8 mouse cellular contexts compared by ENCODE assay signal in the genomic region with DNA sequence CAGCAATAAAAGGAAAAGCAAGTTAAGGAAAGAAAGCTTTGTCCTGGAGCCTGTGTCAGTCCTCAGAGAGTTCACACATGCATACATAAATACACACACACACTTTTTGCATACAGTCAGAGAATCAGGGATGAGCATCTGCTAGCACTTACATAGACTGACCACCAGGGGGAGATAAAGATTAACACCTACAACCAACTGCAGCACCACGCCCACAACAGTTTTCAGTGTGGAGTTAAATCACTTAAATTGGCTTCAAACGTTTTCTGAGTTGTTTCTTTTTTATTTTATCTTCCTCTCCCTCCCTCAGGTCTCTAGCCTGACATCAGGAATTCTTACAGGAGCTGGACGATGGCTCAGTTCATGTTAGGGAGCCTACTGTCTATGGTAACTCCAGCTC. TPM values are rescaled to one million over a fixed set of nuclear protein-coding genes. Genes with fewer than 3 reads are reported as not detected.
A peak's percentile ranks its signal among the peaks of the same experiment; 100 is the strongest.
DNase-seq lines count a peak whose midpoint lies in the region; ATAC-seq and TF ChIP-seq lines count a peak whose summit lies in the region.

No protein-coding gene starts in this region.

- peak; percentile 87 for TF ChIP-seq CTCF in layer of hippocampus, adult 2 months (conservative IDR thresholded peaks at IDR 0.05)

- H3K4me3 ChIP-seq in layer of hippocampus, adult 2 months: no peak overlapping the region

- H3K27ac ChIP-seq in layer of hippocampus, adult 2 months: no peak overlapping the region

- DNase-seq in adrenal gland, postnatal 14 days: peak; percentile 42
- DNase-seq in adrenal gland, postnatal 10 days: no peak
- DNase-seq in layer of hippocampus, adult 2 months (ENCODE audit: low spot score in 2 of 2): peak; percentile 35 to 52
- no peak for DNase-seq in layer of hippocampus, postnatal 36 days
- DNase-seq in Muller cell, postnatal 12 days (ENCODE audit: inconsistent ontology term): peak; percentile 19
- peak; percentile 79 for DNase-seq in naive thymus-derived CD4-positive, alpha-beta T cell, adult 2 months (ENCODE audit: low read depth)
- DNase-seq in urinary bladder, adult 2 months (ENCODE audit: low spot score): no peak

- peak; percentile 75 to 86 for ATAC-seq in hematopoietic stem cell, adult 5-6 weeks (replicated peaks in 1 of 2; ENCODE audit: insufficient read depth in 1 of 2, low FRiP score in 2 of 2, low TSS enrichment in 1 of 2, low read depth in 1 of 2, poor library complexity in 2 of 2, severe bottlenecking in 2 of 2)

RNA-seq across cellular contexts. Expression of a gene that starts 8.7 kb away (rescaled TPM):
- total RNA-seq in adrenal gland, postnatal 14 days (2021): not detected in 2 replicates
- not detected for total RNA-seq in adrenal gland, postnatal 10 days (2021)
- total RNA-seq in layer of hippocampus, adult 2 months (2021): not detected
- total RNA-seq in layer of hippocampus, postnatal 36 days (2021): not detected
- not detected in 2 replicates for total RNA-seq in hematopoietic stem cell, adult 5-6 weeks (2017)
- polyA plus RNA-seq in urinary bladder, adult 2 months (2012; rRNA removed): not detected in 2 replicates

RNA-seq across cellular contexts. Expression of a gene that starts 18.7 kb away (rescaled TPM):
- 15.0 and 17.2 TPM in 2 replicates for total RNA-seq in adrenal gland, postnatal 14 days (2021)
- 10 to 100 TPM; 15.7 to 19.1 TPM for total RNA-seq in adrenal gland, postnatal 10 days (2021)
- 10 to 100 TPM; 11.4 to 11.5 TPM for total RNA-seq in layer of hippocampus, adult 2 months (2021)
- 10 to 100 TPM; 12.8 to 16.2 TPM for total RNA-seq in layer of hippocampus, postnatal 36 days (2021)
- total RNA-seq in hematopoietic stem cell, adult 5-6 weeks (2017): 0.69 and 4.6 TPM in 2 replicates
- polyA plus RNA-seq in urinary bladder, adult 2 months (2012; rRNA removed): 0.47 and 0.52 TPM in 2 replicates

RNA-seq across cellular contexts. Expression of a gene that starts 19.4 kb away (rescaled TPM):
- 25.4 and 31.6 TPM in 2 replicates for total RNA-seq in adrenal gland, postnatal 14 days (2021)
- total RNA-seq in adrenal gland, postnatal 10 days (2021): 10 to 100 TPM; 12.7 to 15.4 TPM
- not detected for total RNA-seq in layer of hippocampus, adult 2 months (2021)
- total RNA-seq in layer of hippocampus, postnatal 36 days (2021): under 1 TPM in 1 of 2 experiments, not detected in 1; 0.25 TPM
- not detected in 2 replicates for total RNA-seq in hematopoietic stem cell, adult 5-6 weeks (2017)
- not detected in 2 replicates for polyA plus RNA-seq in urinary bladder, adult 2 months (2012; rRNA removed)

RNA-seq across cellular contexts. Expression of a gene that starts 19.6 kb away (rescaled TPM):
- 141 and 150 TPM in 2 replicates for total RNA-seq in adrenal gland, postnatal 14 days (2021)
- 100 to 1,000 TPM; 135 to 143 TPM for total RNA-seq in adrenal gland, postnatal 10 days (2021)
- total RNA-seq in layer of hippocampus, adult 2 months (2021): 10 to 100 TPM; 51.1 to 55.8 TPM
- total RNA-seq in layer of hippocampus, postnatal 36 days (2021): 10 to 100 TPM; 55.7 to 61.4 TPM
- 19.9 and 28.1 TPM in 2 replicates for total RNA-seq in hematopoietic stem cell, adult 5-6 weeks (2017)
- polyA plus RNA-seq in urinary bladder, adult 2 months (2012; rRNA removed): 57.6 and 63.7 TPM in 2 replicates

RNA-seq across cellular contexts. Expression of a gene that starts 39.8 kb away (rescaled TPM):
- 1.0 and 2.0 TPM in 2 replicates for total RNA-seq in adrenal gland, postnatal 14 days (2021)
- total RNA-seq in adrenal gland, postnatal 10 days (2021): under 1 TPM; 0.36 to 0.51 TPM
- total RNA-seq in layer of hippocampus, adult 2 months (2021): not detected
- not detected for total RNA-seq in layer of hippocampus, postnatal 36 days (2021)
- not detected in 2 replicates for total RNA-seq in hematopoietic stem cell, adult 5-6 weeks (2017)
- polyA plus RNA-seq in urinary bladder, adult 2 months (2012; rRNA removed): not detected in 2 replicates

Comparison
In these comparisons a context has a peak if more than half of its experiments do, and no peak if none do; other contexts are left out.
1. DNase-seq: peak in adrenal gland, postnatal 14 days (single experiment), layer of hippocampus, adult 2 months (2 of 2), Muller cell, postnatal 12 days (single experiment) and naive thymus-derived CD4-positive, alpha-beta T cell, adult 2 months (single experiment); none in adrenal gland, postnatal 10 days (single experiment), layer of hippocampus, postnatal 36 days (0 of 2) and urinary bladder, adult 2 months (single experiment).
2. RNA of a gene that starts 19.4 kb away (total RNA-seq): 25.4 to 31.6 TPM in adrenal gland, postnatal 14 days and 12.7 to 15.4 TPM in adrenal gland, postnatal 10 days; 0.25 TPM in layer of hippocampus, postnatal 36 days, not detected in layer of hippocampus, adult 2 months and not detected in hematopoietic stem cell, adult 5-6 weeks; every median in the first group is over 10 times any median in the second.